Comparison of ENCODE assay signal across 8 mouse cellular contexts in genomic region chr3:61365779-61366373, GRCm38 (mm10). TPM values are rescaled to one million over a fixed set of nuclear protein-coding genes. Genes with fewer than 3 reads are reported as not detected.
A peak's percentile ranks its signal among the peaks of the same experiment; 100 is the strongest.
DNase-seq lines count a peak whose midpoint lies in the region; ATAC-seq and TF ChIP-seq lines count a peak whose summit lies in the region.

B430305J03Rik (minus strand) TSS chr3:61365951.

- DNase-seq in neural tube, embryonic 11.5 days (ENCODE audit: low spot score), result no peak
- DNase-seq in neural tube, embryonic 10.5 days (ENCODE audit: extremely low spot score, low spot score), result no peak
- peak; percentile 26 to 48 for DNase-seq in kidney, postnatal 4 days
- no peak for DNase-seq in adrenal gland, adult 8-10 months
- DNase-seq in gastrocnemius, adult 8-10 months (ENCODE audit: low spot score in 2 of 2), result no peak

- no peaks in the 10 kb centered on the region for H3K36me3 ChIP-seq in neural tube, embryonic 11.5 days (ENCODE audit: control insufficient read depth, insufficient read depth, low read length)
- no peaks in the 10 kb centered on the region for H3K36me3 ChIP-seq in heart, embryonic 11.5 days (ENCODE audit: control insufficient read depth, insufficient read depth, low read length)
- no peaks in the 10 kb centered on the region for H3K36me3 ChIP-seq in midbrain, embryonic 12.5 days

- 4% methylated on average over 10 of the region's 10 CpGs for WGBS in neural tube, embryonic 11.5 days
- WGBS in heart, embryonic 11.5 days (ENCODE audit: insufficient replicate concordance), result 5% methylated on average over 10 of the region's 10 CpGs
- WGBS in midbrain, embryonic 12.5 days, result 2% methylated on average over 10 of the region's 10 CpGs

- H3K27me3 ChIP-seq in neural tube, embryonic 11.5 days (ENCODE audit: control insufficient read depth, insufficient read depth, low read length), result no peaks in the 10 kb centered on the region
- H3K27me3 ChIP-seq in heart, embryonic 11.5 days (ENCODE audit: control insufficient read depth, insufficient read depth, low read length), result no peaks in the 10 kb centered on the region
- peaks cover 3% of the 10 kb centered on the region; the same call in 1 of the 2 replicates for H3K27me3 ChIP-seq in midbrain, embryonic 12.5 days

- no peak for TF ChIP-seq POLR2A in bone marrow macrophage, adult 2 months (IDR thresholded peaks at IDR 0.05; ENCODE audit: borderline replicate concordance, low read depth, low read length)

- no peaks in the 10 kb centered on the region for H3K9me3 ChIP-seq in neural tube, embryonic 11.5 days (ENCODE audit: control insufficient read depth, low read length)
- no peaks in the 10 kb centered on the region for H3K9me3 ChIP-seq in heart, embryonic 11.5 days (replicated peaks; ENCODE audit: control insufficient read depth, low read length)
- no peaks in the 10 kb centered on the region for H3K9me3 ChIP-seq in midbrain, embryonic 12.5 days

- H3K27ac ChIP-seq in neural tube, embryonic 11.5 days (ENCODE audit: low read depth, low read length), result peak within 1 kb of the TSS; percentile 77
- peak within 1 kb of the TSS; percentile 93 for H3K27ac ChIP-seq in bone marrow macrophage, adult 2 months (ENCODE audit: insufficient read depth, low read depth, low read length)
- peak within 1 kb of the TSS; percentile 69 for H3K27ac ChIP-seq in heart, embryonic 11.5 days (ENCODE audit: low read depth, low read length)
- H3K27ac ChIP-seq in midbrain, embryonic 12.5 days (replicated peaks), result peak within 1 kb of the TSS; percentile 90

- peaks cover 11% of the 10 kb centered on the region; the same call in 1 of the 2 replicates for H3K4me1 ChIP-seq in neural tube, embryonic 11.5 days (ENCODE audit: control insufficient read depth, insufficient read depth, low read length)
- H3K4me1 ChIP-seq in bone marrow macrophage, adult 2 months (ENCODE audit: control insufficient read depth, insufficient read depth, low read length), result peaks cover 21% of the 10 kb centered on the region
- H3K4me1 ChIP-seq in heart, embryonic 11.5 days (ENCODE audit: control insufficient read depth, insufficient read depth, low read length), result 0 out of 2 replicates have a peak, but pooled peaks cover 2% of the 10 kb centered on the region
- H3K4me1 ChIP-seq in midbrain, embryonic 12.5 days, result peaks cover 31% of the 10 kb centered on the region

- H3K9ac ChIP-seq in neural tube, embryonic 11.5 days (ENCODE audit: low read length), result peak within 1 kb of the TSS; percentile 78
- peak within 1 kb of the TSS; percentile 86 for H3K9ac ChIP-seq in heart, embryonic 11.5 days (ENCODE audit: low read depth, low read length)
- H3K9ac ChIP-seq in midbrain, embryonic 12.5 days (replicated peaks), result peak within 1 kb of the TSS; percentile 86

- H3K4me2 ChIP-seq in neural tube, embryonic 11.5 days (ENCODE audit: low read depth), result peak within 1 kb of the TSS; percentile 76
- peak within 1 kb of the TSS; percentile 71 for H3K4me2 ChIP-seq in heart, embryonic 11.5 days
- peak within 1 kb of the TSS; percentile 88 for H3K4me2 ChIP-seq in midbrain, embryonic 12.5 days (replicated peaks)

- no peak for ATAC-seq in neural tube, embryonic 11.5 days (ENCODE audit: insufficient read depth, low FRiP score, low TSS enrichment)
- no peak for ATAC-seq in heart, embryonic 11.5 days (replicated peaks; ENCODE audit: insufficient number of reproducible peaks, low FRiP score, low TSS enrichment)
- ATAC-seq in midbrain, embryonic 12.5 days (ENCODE audit: low FRiP score, low read depth), result no peak

- H3K4me3 ChIP-seq in neural tube, embryonic 11.5 days (ENCODE audit: low read depth, low read length), result peak within 1 kb of the TSS; percentile 67
- peak within 1 kb of the TSS; percentile 98 for H3K4me3 ChIP-seq in bone marrow macrophage, adult 2 months (ENCODE audit: insufficient read depth, low read length)
- peak within 1 kb of the TSS; percentile 87 for H3K4me3 ChIP-seq in heart, embryonic 11.5 days (ENCODE audit: low read depth, low read length)
- H3K4me3 ChIP-seq in midbrain, embryonic 12.5 days, result peak within 1 kb of the TSS; percentile 86

- no peak for TF ChIP-seq CTCF in bone marrow macrophage, adult 2 months (IDR thresholded peaks at IDR 0.05; ENCODE audit: low read depth, low read length)

RNA-seq across cellular contexts. Expression of gene B430305J03Rik, which starts in this region (rescaled TPM):
- not detected in 2 replicates for polyA plus RNA-seq in neural tube, embryonic 11.5 days (2014; fragmentation: Nextera tagmentation; extraction: Ambion mirVana)
- 1.9 and 2.7 TPM in 2 replicates for polyA plus RNA-seq in bone marrow macrophage, adult 2 months (2012; ENCODE audit: insufficient read depth, insufficient read length, missing spikeins)
- polyA plus RNA-seq in heart, embryonic 11.5 days (2014; fragmentation: Nextera tagmentation; extraction: Ambion mirVana), result not detected in 2 replicates
- polyA plus RNA-seq in midbrain, embryonic 12.5 days (2016; fragmentation: Nextera tagmentation; extraction: Ambion mirVana), result not detected in 2 replicates
- under 1 TPM in 3 of 4 experiments, not detected in 1; 0.12 to 0.27 (median 0.17) TPM for total RNA-seq in adrenal gland, adult 8-10 months (2022)
- under 1 TPM in 1 of 4 experiments, not detected in 3; 0.15 TPM for total RNA-seq in gastrocnemius, adult 8-10 months (2022)

Comparison
In these comparisons a context has a peak if more than half of its experiments do, and no peak if none do; other contexts are left out.
1. DNase-seq: peak in kidney, postnatal 4 days (2 of 2); none in neural tube, embryonic 11.5 days (single experiment), neural tube, embryonic 10.5 days (single experiment), adrenal gland, adult 8-10 months (single experiment) and gastrocnemius, adult 8-10 months (0 of 2).
2. Peak in every context shown above with its lines, with median percentiles within 50 percentile points of each other: H3K27ac ChIP-seq, H3K4me2 ChIP-seq, H3K4me3 ChIP-seq and H3K9ac ChIP-seq.